Mouse (Mus musculus) heart, adult 2 months (tissue): ENCODE measurements around the gene Foxp3. TPM values are rescaled to one million over a fixed set of nuclear protein-coding genes. Genes with fewer than 3 reads are reported as not detected.
A peak's percentile ranks its signal among the peaks of the same experiment; 100 is the strongest.

ENCODE experiments used
- DNase-seq, 2 experiments: peaks; one replicate each; pipeline ENCODE4 v3.0.0; 2021
- H3K27ac ChIP-seq: fragments of 200-600 bp; 2 replicates; pipeline ENCODE4 v1.8.1; 2022
- H3K27me3 ChIP-seq: fragments of 200-500 bp; 2 replicates; pipeline ENCODE4 v1.6.1; 2012; ENCODE audit warnings: mild to moderate bottlenecking, low read length, inconsistent platforms, mixed read lengths; ENCODE audit not compliant: control insufficient read depth, insufficient read depth
- H3K36me3 ChIP-seq: fragments of 200-500 bp; 2 replicates; pipeline ENCODE4 v1.6.1; 2012; ENCODE audit warnings: low read length, inconsistent platforms; ENCODE audit not compliant: control insufficient read depth, insufficient read depth
- H3K4me1 ChIP-seq: fragments of 200-500 bp; 2 replicates; pipeline ENCODE4 v1.6.1; 2011; ENCODE audit warnings: low read length; ENCODE audit not compliant: control insufficient read depth, insufficient read depth
- H3K4me3 ChIP-seq: fragments of 200-600 bp; 2 replicates; pipeline ENCODE4 v1.8.1; 2022
- H3K79me2 ChIP-seq: fragments of 200-500 bp; replicated peaks from 2 replicates; pipeline ENCODE4 v1.6.1; 2012; ENCODE audit warnings: mild to moderate bottlenecking, inconsistent platforms, low read length, moderate library complexity, mixed read lengths; ENCODE audit not compliant: control insufficient read depth, insufficient read depth
- H3K9ac ChIP-seq: fragments of 200-500 bp; 2 replicates; pipeline ENCODE4 v1.6.1; 2012; ENCODE audit warnings: low read depth, mild to moderate bottlenecking, control low read depth, inconsistent platforms, low read length, mixed read lengths
- CTCF ChIP-seq: fragments of 200-600 bp; IDR thresholded peaks from 2 replicates; pipeline ENCODE4 v1.8.1; 2022; ENCODE audit warnings: antibody characterized with exemption, mild to moderate bottlenecking, moderate library complexity
- EP300 ChIP-seq: fragments of 200-500 bp; IDR thresholded peaks from 2 replicates; pipeline ENCODE4 v1.6.1; 2011; ENCODE audit warnings: low read depth, low read length, control low read depth; ENCODE audit not compliant: insufficient read depth
- POLR2A ChIP-seq: fragments of 200-500 bp; IDR thresholded peaks from 2 replicates; pipeline ENCODE4 v1.6.1; 2011; ENCODE audit warnings: mild to moderate bottlenecking, low read depth, low read length, control low read depth; ENCODE audit not compliant: insufficient read depth
- WGBS: fragments of 180-500 bp; shearing (Covaris S2); methylation state at CpG from one replicate; pipeline ENCODE4 v1.1.7; 2018; 5-methylcytosine and 5-hydroxymethylcytosine counted together
- intact Hi-C: fragments of 180-260 bp; cut with DNase I; formaldehyde crosslinking; loops from one replicate; pipeline ENCODE4 v1.15.1; 2025
- polyA plus RNA-seq: library from polyadenylated mRNA; depleted of rRNA; stranded (reverse); fragments of >200 nt; gene quantifications from 2 replicates; pipeline ENCODE4 v1.2.3, GENCODE M21; 2012
- total RNA-seq, 2 experiments: library from RNA; stranded (reverse); gene quantifications; 2 replicates each; pipeline ENCODE4 v1.2.3; 2021

The Foxp3 gene
- total and polyA plus RNA-seq, 3 experiments: not detected

- DNase-seq: peak in 1 of 2 experiments; percentile 5
- whole genome bisulfite sequencing: 52% methylated on average over 7 of the region's 7 CpGs
- TF ChIP-seq POLR2A (no peak), CTCF (no peak), EP300 (no peak)
- Histone ChIP-seq H3K36me3 (no peaks in the 10 kb centered on the region), H3K4me3 (no peak overlapping the region), H3K4me1 (no peaks in the 10 kb centered on the region; the same call in none of the 2 replicates), H3K27ac (no peak overlapping the region), H3K27me3 (no peaks in the 10 kb centered on the region), H3K79me2 (no peaks in the 10 kb centered on the region), H3K9ac (no peak overlapping the region)
- intact Hi-C loops: loop anchor here (5.0 kb wide), 1 partner anchor 72 kb away; no protein-coding TSS in a partner anchor
These were observed 2.8 kb upstream of the Foxp3 start for GRCm38 (mm10) chrX:7570481-7571175.

GRCm38 (mm10) chrX:7571565-7572136, 1.8 kb upstream of the Foxp3 start:
- intact Hi-C loops: loop anchor here (5.0 kb wide), 1 partner anchor 71 kb away; no protein-coding TSS in a partner anchor
- no peak for DNase-seq
- TF ChIP-seq CTCF: no peak
- no peak for TF ChIP-seq POLR2A
- TF ChIP-seq EP300: no peak
- H3K36me3 ChIP-seq: no peaks in the 10 kb centered on the region
- 78% methylated on average over 9 of the region's 9 CpGs for WGBS
- no peak overlapping the region for H3K4me3 ChIP-seq
- no peaks in the 10 kb centered on the region; the same call in none of the 2 replicates for H3K4me1 ChIP-seq
- H3K79me2 ChIP-seq: no peaks in the 10 kb centered on the region
- no peak overlapping the region for H3K27ac ChIP-seq
- H3K27me3 ChIP-seq: no peaks in the 10 kb centered on the region
- no peak overlapping the region for H3K9ac ChIP-seq

GRCm38 (mm10) chrX:7572466-7572865, 978 bp upstream of the Foxp3 start:
- Histone ChIP-seq H3K27ac (no peak overlapping the region), H3K27me3 (no peaks in the 10 kb centered on the region), H3K79me2 (no peaks in the 10 kb centered on the region), H3K9ac (no peak overlapping the region), H3K4me1 (no peaks in the 10 kb centered on the region; the same call in none of the 2 replicates), H3K36me3 (no peaks in the 10 kb centered on the region), H3K4me3 (no peak overlapping the region)
- WGBS: 68% methylated on average over 10 of the region's 10 CpGs
- no peak for DNase-seq
- intact Hi-C loops: loop anchor here (5.0 kb wide), 1 partner anchor 70 kb away; no protein-coding TSS in a partner anchor
- TF ChIP-seq EP300 (no peak), POLR2A (no peak), CTCF (no peak)

GRCm38 (mm10) chrX:7574087-7574884, 842 bp downstream of the Foxp3 start, which contains the start of gene Ppp1r3f:
TSS of gene Ppp1r3f (minus strand) at chrX:7574283.
- intact Hi-C loops: loop anchor here (5.0 kb wide), 1 partner anchor 68 kb away; no protein-coding TSS in a partner anchor
- H3K79me2 ChIP-seq: no peaks in the 10 kb centered on the region
- TF ChIP-seq EP300 (no peak), POLR2A (no peak), CTCF (no peak)
- H3K4me3 ChIP-seq: peak within 1 kb of the TSS; percentile 62
- H3K27me3 ChIP-seq: no peaks in the 10 kb centered on the region
- WGBS: 19% methylated on average over 63 of the region's 65 CpGs
- H3K9ac ChIP-seq: peak within 1 kb of the TSS; percentile 97
- peak within 1 kb of the TSS; percentile 77 for H3K27ac ChIP-seq
- peak; percentile 87 to 93 for DNase-seq
- no peaks in the 10 kb centered on the region; the same call in none of the 2 replicates for H3K4me1 ChIP-seq
- no peaks in the 10 kb centered on the region for H3K36me3 ChIP-seq

GRCm38 (mm10) chrX:7574885-7575231, 1.4 kb downstream of the Foxp3 start:
- DNase-seq: no peak
- TF ChIP-seq POLR2A (no peak), CTCF (no peak), EP300 (no peak)
- no peaks in the 10 kb centered on the region for H3K27me3 ChIP-seq
- intact Hi-C loops: loop anchor here (5.0 kb wide), 1 partner anchor 67 kb away; no protein-coding TSS in a partner anchor
- no peaks in the 10 kb centered on the region for H3K79me2 ChIP-seq
- H3K4me1 ChIP-seq: no peaks in the 10 kb centered on the region; the same call in none of the 2 replicates
- H3K9ac ChIP-seq: no peak overlapping the region
- H3K36me3 ChIP-seq: no peaks in the 10 kb centered on the region
- WGBS: 25% methylated on average over 6 of the region's 6 CpGs
- H3K27ac ChIP-seq: no peak overlapping the region
- H3K4me3 ChIP-seq: no peak overlapping the region; the same call in 1 of the 2 replicates
